ENCODE assay signal across 8 mouse cellular contexts in genomic region chr4:132514555-132515135, GRCm38 (mm10). TPM values are rescaled to one million over a fixed set of nuclear protein-coding genes. Genes with fewer than 3 reads are reported as not detected.
A peak's percentile ranks its signal among the peaks of the same experiment; 100 is the strongest.
DNase-seq lines count a peak whose midpoint lies in the region; ATAC-seq and TF ChIP-seq lines count a peak whose summit lies in the region.

No protein-coding gene starts in this region.

- H3K4me1 ChIP-seq in heart, embryonic 15.5 days (replicated peaks): peaks cover 24% of the 10 kb centered on the region
- H3K4me1 ChIP-seq in liver, postnatal 0 days (ENCODE audit: insufficient read depth): peaks cover 35% of the 10 kb centered on the region
- H3K4me1 ChIP-seq in neural tube, embryonic 14.5 days (ENCODE audit: control insufficient read depth, insufficient read depth, low read length): peaks cover 8% of the 10 kb centered on the region; the same call in 1 of the 2 replicates
- peaks cover 15% of the 10 kb centered on the region for H3K4me1 ChIP-seq in testis, adult 2 months (ENCODE audit: control insufficient read depth, insufficient read depth, low read length)

- H3K27me3 ChIP-seq in heart, embryonic 15.5 days: no peaks in the 10 kb centered on the region
- no peaks in the 10 kb centered on the region for H3K27me3 ChIP-seq in liver, postnatal 0 days (ENCODE audit: insufficient read depth, low read length)
- no peaks in the 10 kb centered on the region; the same call in 1 of the 2 replicates for H3K27me3 ChIP-seq in neural tube, embryonic 14.5 days (ENCODE audit: control insufficient read depth, insufficient read depth, low read length)
- no peaks in the 10 kb centered on the region for H3K27me3 ChIP-seq in testis, adult 2 months (ENCODE audit: control insufficient read depth, insufficient read depth, low read length)

- TF ChIP-seq EP300 in liver, postnatal 0 days (IDR thresholded peaks at IDR 0.05; ENCODE audit: low read depth): no peak

- H3K9me3 ChIP-seq in heart, embryonic 15.5 days (replicated peaks): no peaks in the 10 kb centered on the region
- no peaks in the 10 kb centered on the region for H3K9me3 ChIP-seq in liver, postnatal 0 days (ENCODE audit: low read length)
- no peaks in the 10 kb centered on the region for H3K9me3 ChIP-seq in neural tube, embryonic 14.5 days (ENCODE audit: control insufficient read depth, low read length)

- peak overlapping the region; percentile 47 for H3K9ac ChIP-seq in heart, embryonic 15.5 days
- H3K9ac ChIP-seq in liver, postnatal 0 days (replicated peaks): peak overlapping the region; percentile 50
- H3K9ac ChIP-seq in neural tube, embryonic 14.5 days (replicated peaks; ENCODE audit: low read depth, low read length): peak overlapping the region; percentile 41; the same call in 1 of the 2 replicates

- 2% methylated on average over 21 of the region's 21 CpGs for WGBS in heart, embryonic 15.5 days
- 2% methylated on average over 21 of the region's 21 CpGs for WGBS in liver, postnatal 0 days (ENCODE audit: insufficient replicate concordance)
- 2% methylated on average over 21 of the region's 21 CpGs for WGBS in neural tube, embryonic 14.5 days

- H3K4me2 ChIP-seq in heart, embryonic 15.5 days: peak overlapping the region; percentile 86
- peak overlapping the region; percentile 86 for H3K4me2 ChIP-seq in liver, postnatal 0 days (ENCODE audit: low read depth, low read length)
- H3K4me2 ChIP-seq in neural tube, embryonic 14.5 days (ENCODE audit: low read depth, low read length): peak overlapping the region; percentile 98

- no peaks in the 10 kb centered on the region for H3K36me3 ChIP-seq in heart, embryonic 15.5 days
- no peaks in the 10 kb centered on the region for H3K36me3 ChIP-seq in liver, postnatal 0 days (replicated peaks; ENCODE audit: insufficient read depth, low read length)
- H3K36me3 ChIP-seq in neural tube, embryonic 14.5 days (ENCODE audit: control insufficient read depth, insufficient read depth, low read length): no peaks in the 10 kb centered on the region
- H3K36me3 ChIP-seq in testis, adult 2 months (ENCODE audit: control insufficient read depth, insufficient read depth, low read length): no peaks in the 10 kb centered on the region

- DNase-seq in c-Kit-negative CD71-positive TER-119-positive erythroid progenitor cells, embryonic 14.5 days (ENCODE audit: low read depth, low spot score): peak; percentile 88
- DNase-seq in fibroblast of lung, adult 2 months (ENCODE audit: low read depth): peak; percentile 67
- DNase-seq in kidney, postnatal 14 days: peak; percentile 90
- peak; percentile 92 for DNase-seq in liver, postnatal 0 days

- peak overlapping the region; percentile 52 for H3K4me3 ChIP-seq in heart, embryonic 15.5 days
- peak overlapping the region; percentile 54 for H3K4me3 ChIP-seq in liver, postnatal 0 days (ENCODE audit: low read depth, low read length)
- peak overlapping the region; percentile 33 for H3K4me3 ChIP-seq in neural tube, embryonic 14.5 days (ENCODE audit: low read depth, low read length)
- peak overlapping the region; percentile 97 for H3K4me3 ChIP-seq in testis, adult 2 months (ENCODE audit: control insufficient read depth, low read depth, low read length)

- H3K27ac ChIP-seq in heart, embryonic 15.5 days: peak overlapping the region; percentile 84
- H3K27ac ChIP-seq in liver, postnatal 0 days (ENCODE audit: low read depth): peak overlapping the region; percentile 78
- H3K27ac ChIP-seq in neural tube, embryonic 14.5 days (ENCODE audit: low read depth, low read length): 0 out of 2 replicates have a peak overlapping the region, but pooled peaks have one; percentile 57
- H3K27ac ChIP-seq in testis, adult 2 months (ENCODE audit: control insufficient read depth, insufficient read depth, low read depth, low read length): peak overlapping the region; percentile 98

- peak; percentile 91 for TF ChIP-seq CTCF in liver, postnatal 0 days (IDR thresholded peaks at IDR 0.05; ENCODE audit: low read depth)
- peak; percentile 85; the same call in 1 of the 2 replicates for TF ChIP-seq CTCF in testis, adult 2 months (IDR thresholded peaks at IDR 0.05; ENCODE audit: control insufficient read depth, insufficient read depth, insufficient replicate concordance, low read depth, low read length)

- ATAC-seq in CD4-positive, CD25-positive, alpha-beta regulatory T cell, adult 4 months: peak; percentile 21
- 0 out of 2 replicates have a peak, but pooled peaks have one; percentile 9 for ATAC-seq in heart, embryonic 15.5 days (replicated peaks; ENCODE audit: insufficient number of reproducible peaks, insufficient read depth, low FRiP score, low read depth)
- peak; percentile 20 for ATAC-seq in liver, postnatal 0 days
- ATAC-seq in neural tube, embryonic 14.5 days (ENCODE audit: low read depth): no peak

- no peak for TF ChIP-seq POLR2A in testis, adult 2 months (IDR thresholded peaks at IDR 0.05; ENCODE audit: control insufficient read depth, low read depth, low read length)

RNA-seq across cellular contexts. Expression of gene Sesn2, which starts 4.3 kb away (rescaled TPM):
- 1 to 10 TPM; 1.6 to 2.4 TPM for polyA plus RNA-seq in CD4-positive, CD25-positive, alpha-beta regulatory T cell, adult 4 months (2017; shearing (Covaris generic))
- polyA plus RNA-seq in heart, embryonic 15.5 days (2015; fragmentation: Nextera tagmentation; extraction: Ambion mirVana): 5.1 and 7.6 TPM in 2 replicates
- 7.3 and 8.7 TPM in 2 replicates for polyA plus RNA-seq in liver, postnatal 0 days (2015; fragmentation: Nextera tagmentation; extraction: Ambion mirVana)
- 5.9 and 7.3 TPM in 2 replicates for polyA plus RNA-seq in neural tube, embryonic 14.5 days (2014; fragmentation: Nextera tagmentation; extraction: Ambion mirVana)
- polyA plus RNA-seq in testis, adult 2 months (2012; rRNA removed): 18.0 and 19.4 TPM in 2 replicates

RNA-seq across cellular contexts. Expression of gene Atpif1, which starts 18.8 kb away (rescaled TPM):
- polyA plus RNA-seq in CD4-positive, CD25-positive, alpha-beta regulatory T cell, adult 4 months (2017; shearing (Covaris generic)): 100 to 1,000 TPM; 163 to 184 TPM
- polyA plus RNA-seq in heart, embryonic 15.5 days (2015; fragmentation: Nextera tagmentation; extraction: Ambion mirVana): 1,171 and 1,479 TPM in 2 replicates
- polyA plus RNA-seq in liver, postnatal 0 days (2015; fragmentation: Nextera tagmentation; extraction: Ambion mirVana): 935 and 945 TPM in 2 replicates
- polyA plus RNA-seq in neural tube, embryonic 14.5 days (2014; fragmentation: Nextera tagmentation; extraction: Ambion mirVana): 1,619 and 1,728 TPM in 2 replicates
- polyA plus RNA-seq in testis, adult 2 months (2012; rRNA removed): 328 TPM in 2 replicates

RNA-seq across cellular contexts. Expression of gene Dnajc8, which starts 20.7 kb away (rescaled TPM):
- 100 to 1,000 TPM; 322 to 338 TPM for polyA plus RNA-seq in CD4-positive, CD25-positive, alpha-beta regulatory T cell, adult 4 months (2017; shearing (Covaris generic))
- polyA plus RNA-seq in heart, embryonic 15.5 days (2015; fragmentation: Nextera tagmentation; extraction: Ambion mirVana): 97.5 and 106 TPM in 2 replicates
- 70.7 and 71.5 TPM in 2 replicates for polyA plus RNA-seq in liver, postnatal 0 days (2015; fragmentation: Nextera tagmentation; extraction: Ambion mirVana)
- 146 and 170 TPM in 2 replicates for polyA plus RNA-seq in neural tube, embryonic 14.5 days (2014; fragmentation: Nextera tagmentation; extraction: Ambion mirVana)
- 22.8 and 24.8 TPM in 2 replicates for polyA plus RNA-seq in testis, adult 2 months (2012; rRNA removed)

RNA-seq across cellular contexts. Expression of gene Ptafr, which starts 49.2 kb away (rescaled TPM):
- 1 to 10 TPM; 3.8 to 4.2 TPM for polyA plus RNA-seq in CD4-positive, CD25-positive, alpha-beta regulatory T cell, adult 4 months (2017; shearing (Covaris generic))
- 0.77 and 0.95 TPM in 2 replicates for polyA plus RNA-seq in heart, embryonic 15.5 days (2015; fragmentation: Nextera tagmentation; extraction: Ambion mirVana)
- 1.0 and 1.3 TPM in 2 replicates for polyA plus RNA-seq in liver, postnatal 0 days (2015; fragmentation: Nextera tagmentation; extraction: Ambion mirVana)
- polyA plus RNA-seq in neural tube, embryonic 14.5 days (2014; fragmentation: Nextera tagmentation; extraction: Ambion mirVana): 0.12 and 0.53 TPM in 2 replicates
- 0.28 and 0.46 TPM in 2 replicates for polyA plus RNA-seq in testis, adult 2 months (2012; rRNA removed)

RNA-seq across cellular contexts. Expression of gene Med18, which starts 50.9 kb away (rescaled TPM):
- polyA plus RNA-seq in CD4-positive, CD25-positive, alpha-beta regulatory T cell, adult 4 months (2017; shearing (Covaris generic)): 10 to 100 TPM; 24.7 to 30.1 TPM
- 12.5 and 13.8 TPM in 2 replicates for polyA plus RNA-seq in heart, embryonic 15.5 days (2015; fragmentation: Nextera tagmentation; extraction: Ambion mirVana)
- 8.0 and 10.1 TPM in 2 replicates for polyA plus RNA-seq in liver, postnatal 0 days (2015; fragmentation: Nextera tagmentation; extraction: Ambion mirVana)
- polyA plus RNA-seq in neural tube, embryonic 14.5 days (2014; fragmentation: Nextera tagmentation; extraction: Ambion mirVana): 12.3 and 13.2 TPM in 2 replicates
- 3.0 and 3.1 TPM in 2 replicates for polyA plus RNA-seq in testis, adult 2 months (2012; rRNA removed)

Comparison
In these comparisons a context has a peak if more than half of its experiments do, and no peak if none do; other contexts are left out.
1. H3K4me3 ChIP-seq: peak in every context shown above with its lines; median percentile 97 in testis, adult 2 months; 54 in liver, postnatal 0 days; 52 in heart, embryonic 15.5 days; 33 in neural tube, embryonic 14.5 days.